Mouse (Mus musculus) CH12F3 (cell line): ENCODE results near the gene Zbtb40.

Experiments
- in situ Hi-C: fragments of 300-500 bp; cut with MboI; formaldehyde crosslinking; loops from 2 replicates; pipeline ENCODE4 v1.14.3; 2020; ENCODE audit warnings: low sequenced_read_pairs

Zbtb40 gene

DNA sequence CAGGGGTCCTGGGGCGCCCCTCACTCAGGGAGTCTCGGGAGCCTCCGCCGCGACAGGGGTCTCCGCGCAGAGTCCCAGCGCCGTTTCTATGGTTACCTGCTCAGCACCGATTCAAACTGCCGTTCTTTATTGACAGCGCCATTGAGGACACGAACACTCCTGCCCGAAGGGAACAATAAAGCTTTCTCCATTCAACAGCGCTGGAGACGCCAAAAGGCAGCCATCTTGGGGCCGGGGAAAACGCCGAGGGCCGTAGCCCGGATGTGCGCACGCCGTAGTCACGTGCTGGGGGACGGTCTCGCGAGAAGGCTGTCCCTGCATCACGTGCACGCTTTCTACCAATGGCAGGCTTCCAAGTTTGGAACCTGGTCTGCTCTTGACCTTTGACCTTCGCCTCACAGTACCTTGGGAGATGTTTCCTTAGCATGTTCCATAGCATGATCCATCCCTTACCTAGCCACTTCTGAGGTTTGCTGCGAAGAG lies at the start of gene Zbtb40:
TSS of gene Zbtb40 (minus strand) at position 252 of the 483 bp plus-strand sequence.
- in situ Hi-C loops: no loop called here

DNA sequence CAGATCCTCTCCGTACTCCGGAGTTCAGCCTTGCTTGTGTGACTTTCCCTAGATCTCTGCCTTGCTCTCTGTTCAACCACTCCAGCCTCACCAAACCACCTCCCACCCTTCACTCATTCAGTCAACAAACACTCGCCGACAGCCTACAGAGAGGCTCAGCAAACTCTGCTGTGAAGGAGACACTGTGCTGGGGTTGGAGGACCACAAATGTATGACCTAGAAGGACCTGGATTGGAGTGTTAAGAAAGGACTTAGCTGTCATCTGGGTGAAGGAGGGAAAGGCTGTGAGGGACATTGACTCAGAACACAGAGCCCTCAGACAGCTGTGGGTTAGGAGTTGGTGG lies 49.4 kb upstream of the Zbtb40 start:
- in situ Hi-C loops: loop anchor here (25.0 kb wide), 1 partner anchor 314 kb away; the partner anchor contains the start of gene Cela3a

DNA sequence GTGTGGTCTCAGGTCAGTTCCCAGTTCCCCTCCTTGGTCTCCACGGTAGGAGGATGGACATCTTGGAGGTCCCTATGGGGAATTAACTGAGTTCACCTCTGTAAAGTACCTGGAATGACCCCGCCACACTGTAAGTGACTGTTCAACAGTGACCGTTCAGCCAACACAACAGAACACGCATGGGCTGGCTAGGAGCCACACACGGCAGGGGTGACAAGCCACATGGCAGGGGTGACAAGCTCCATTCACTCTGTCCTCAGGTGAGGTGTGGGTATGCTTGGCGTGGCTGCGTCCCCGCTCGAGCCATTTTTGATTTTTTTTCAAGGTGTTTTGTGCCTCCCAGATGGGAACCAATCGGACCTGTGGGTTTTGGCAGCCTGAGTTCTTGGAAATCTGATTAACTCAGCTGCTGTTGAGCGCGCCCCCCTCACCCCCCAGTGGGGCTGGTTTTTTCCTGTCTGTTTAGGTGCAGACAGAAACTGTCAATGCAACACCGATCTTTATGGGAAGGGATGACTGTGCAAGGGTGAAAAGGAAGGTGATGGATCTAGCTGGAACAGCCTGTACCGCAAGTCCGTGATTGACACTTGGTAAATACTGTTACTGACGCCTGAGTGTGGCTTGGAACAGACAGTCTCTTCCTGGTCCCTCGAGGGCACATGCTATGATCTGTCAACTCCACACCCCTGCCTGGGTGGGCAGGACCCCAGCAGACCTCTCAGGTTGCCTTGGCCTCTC lies 48.8 kb upstream of the Zbtb40 start:
- in situ Hi-C loops: loop anchor here (25.0 kb wide), 1 partner anchor 315 kb away; the partner anchor contains the start of gene Cela3a

DNA sequence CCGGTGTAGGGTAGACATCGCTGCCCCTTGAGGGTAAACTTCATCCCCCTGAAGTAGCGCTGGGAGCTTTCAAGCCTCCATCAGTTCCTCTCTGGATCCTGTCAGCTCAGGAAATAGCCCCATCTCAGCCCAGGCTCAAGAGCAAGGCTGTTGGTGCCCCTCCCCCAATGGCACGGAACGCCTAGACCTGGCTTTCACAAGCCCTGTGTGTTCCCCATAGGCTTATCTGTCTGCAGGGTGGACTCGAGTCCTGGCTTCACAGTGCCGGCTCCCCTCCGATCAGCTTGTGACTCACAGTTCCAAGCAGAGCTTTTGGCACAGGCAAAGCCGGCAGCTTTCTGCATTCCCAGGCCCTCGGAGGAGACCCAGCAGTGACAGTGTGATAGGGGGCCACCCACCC lies 47.8 kb upstream of the Zbtb40 start:
- in situ Hi-C loops: loop anchor here (25.0 kb wide), 1 partner anchor 316 kb away; the partner anchor contains the start of gene Cela3a

DNA sequence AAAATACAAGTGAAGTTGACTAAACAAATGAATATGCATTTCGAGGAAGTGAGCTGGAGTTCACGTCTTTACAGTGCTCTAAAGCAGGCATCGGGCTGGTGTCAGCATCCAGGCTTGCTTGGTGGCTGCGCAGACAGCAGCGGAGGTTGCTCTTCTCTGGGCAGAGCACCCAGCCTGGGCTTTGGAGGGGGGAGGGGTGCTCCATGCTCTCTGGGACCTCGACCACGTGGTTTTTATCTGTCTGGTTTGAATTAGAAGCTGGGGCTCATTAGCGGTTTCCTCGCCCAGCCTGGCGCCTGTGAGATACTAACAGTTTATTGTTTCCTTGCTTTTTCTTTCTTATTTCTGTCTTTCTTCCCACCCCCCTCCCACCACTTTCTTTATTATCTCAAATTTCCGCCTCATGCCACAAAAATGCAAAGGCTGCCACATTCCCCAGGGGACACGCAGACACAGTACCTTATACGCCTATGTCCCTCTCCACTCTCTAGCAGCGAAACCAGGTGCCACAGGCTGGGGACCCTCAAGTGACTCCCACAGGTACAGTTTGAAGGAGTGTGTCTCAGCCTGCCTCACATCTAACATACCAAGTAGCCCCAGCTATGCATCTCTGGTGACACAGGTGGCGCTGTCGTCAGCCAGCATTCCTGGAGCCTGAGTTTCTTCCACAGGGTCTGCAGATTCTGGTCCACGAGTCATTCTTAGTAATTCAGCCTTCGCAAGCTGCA lies 36.6 kb upstream of the Zbtb40 start:
- in situ Hi-C loops: loop anchor here (25.0 kb wide), 1 partner anchor 327 kb away; the partner anchor contains the start of gene Cela3a

DNA sequence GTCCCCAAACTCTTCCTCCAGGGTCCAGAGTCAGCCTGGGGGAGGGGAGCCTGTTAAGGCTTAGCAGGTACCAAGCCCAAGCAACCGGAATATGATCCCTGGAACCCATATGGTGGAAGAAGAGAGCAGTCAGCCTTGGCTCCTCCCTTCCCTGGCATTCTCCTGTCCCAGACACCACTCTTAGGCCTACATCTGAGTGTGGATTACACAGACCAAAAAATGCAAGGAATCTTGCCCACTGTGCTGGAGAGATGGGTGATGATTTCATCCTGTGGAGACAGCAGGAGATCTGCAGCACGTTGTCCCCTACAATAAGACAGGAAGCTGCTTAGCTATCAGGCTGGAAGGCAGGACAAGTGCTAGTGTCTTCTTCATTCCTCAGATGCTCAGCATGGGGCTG lies 34.3 kb upstream of the Zbtb40 start:
- in situ Hi-C loops: loop anchor here (25.0 kb wide), 1 partner anchor 329 kb away; the partner anchor contains the start of gene Cela3a

DNA sequence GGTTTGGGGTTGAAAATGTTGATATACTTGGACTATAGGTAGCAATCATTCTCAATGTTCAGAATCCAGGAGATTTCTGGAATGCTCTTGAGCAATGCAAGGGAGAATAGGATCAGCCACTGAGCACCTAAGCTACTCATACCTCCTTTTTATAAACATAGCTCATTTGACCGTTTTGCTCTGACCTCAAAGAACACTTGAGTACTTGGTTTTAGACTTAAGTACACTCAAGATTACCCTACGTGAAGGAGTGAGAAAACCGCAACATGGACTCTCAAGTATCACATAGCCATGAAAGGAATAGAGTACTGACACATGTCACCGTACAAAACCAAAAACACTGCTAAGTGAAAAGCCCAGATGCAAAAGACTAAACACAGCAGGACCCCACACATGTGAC lies 32.8 kb upstream of the Zbtb40 start:
- in situ Hi-C loops: loop anchor here (25.0 kb wide), 1 partner anchor 331 kb away; the partner anchor contains the start of gene Cela3a

DNA sequence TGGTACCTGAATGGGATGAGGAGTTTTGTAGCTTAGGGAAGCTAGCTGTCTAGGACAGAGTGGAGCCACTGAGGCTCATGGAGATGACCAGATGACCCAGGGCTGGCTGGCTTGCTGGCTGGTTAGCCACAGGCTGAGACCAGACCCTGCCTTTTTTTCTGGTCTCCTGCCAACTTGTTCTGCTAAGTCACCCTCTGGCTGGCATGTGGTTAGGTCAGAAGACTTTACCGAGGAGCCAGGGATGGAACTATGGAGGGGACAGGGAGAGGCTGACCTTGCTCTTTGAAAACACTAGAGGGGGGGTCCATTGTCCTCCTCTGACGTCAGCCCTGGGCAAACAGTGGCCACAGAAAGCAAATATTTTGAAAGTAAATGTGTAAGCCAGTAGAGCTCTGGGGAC lies 28.6 kb upstream of the Zbtb40 start:
- in situ Hi-C loops: loop anchor here (5.0 to 25.0 kb wide), 3 partner anchors 182 to 335 kb away; partner anchors contain the start of genes C1qa, C1qc and Cela3a

DNA sequence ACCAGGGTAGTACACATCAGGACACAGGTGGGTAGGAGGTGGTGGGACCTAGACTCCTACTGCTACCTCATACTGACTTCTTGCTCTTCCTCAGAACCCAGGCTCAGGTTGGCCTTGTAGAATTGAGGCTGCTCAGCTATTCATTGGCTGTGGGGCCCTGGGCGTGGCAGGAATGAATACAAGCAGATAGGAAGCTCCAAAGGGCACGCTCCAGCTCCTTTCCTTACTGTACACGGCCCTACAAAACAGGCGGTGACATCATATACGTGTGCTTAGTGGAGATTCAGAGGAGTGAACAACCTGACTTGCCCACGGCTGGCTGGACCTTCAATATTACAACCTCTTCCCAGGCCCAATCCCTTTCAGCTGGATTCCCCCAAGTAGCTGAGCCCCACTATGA lies 22.6 kb upstream of the Zbtb40 start:
- in situ Hi-C loops: loop anchor here (10.0 kb wide), 1 partner anchor 176 kb away; the partner anchor contains the start of genes C1qa and C1qc

DNA sequence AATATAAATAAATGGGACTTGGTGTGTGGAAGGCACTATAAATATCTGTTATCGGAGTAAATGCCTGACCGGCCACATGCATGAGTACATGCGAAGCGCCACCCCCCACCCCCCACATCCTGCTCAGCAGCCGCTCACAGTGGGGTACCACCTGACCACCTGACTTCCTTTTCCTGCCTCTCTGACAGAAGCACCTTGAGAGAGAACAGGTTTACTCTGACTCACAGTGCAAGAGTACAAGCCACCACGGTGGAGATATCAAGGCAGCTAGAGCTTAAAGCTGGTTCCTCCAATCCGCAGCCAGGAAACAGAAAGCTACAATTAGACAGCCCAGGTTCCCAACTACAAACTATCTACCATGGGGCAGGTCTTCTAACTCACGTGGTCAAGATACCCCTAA lies 19.9 kb upstream of the Zbtb40 start:
- in situ Hi-C loops: no loop called here

DNA sequence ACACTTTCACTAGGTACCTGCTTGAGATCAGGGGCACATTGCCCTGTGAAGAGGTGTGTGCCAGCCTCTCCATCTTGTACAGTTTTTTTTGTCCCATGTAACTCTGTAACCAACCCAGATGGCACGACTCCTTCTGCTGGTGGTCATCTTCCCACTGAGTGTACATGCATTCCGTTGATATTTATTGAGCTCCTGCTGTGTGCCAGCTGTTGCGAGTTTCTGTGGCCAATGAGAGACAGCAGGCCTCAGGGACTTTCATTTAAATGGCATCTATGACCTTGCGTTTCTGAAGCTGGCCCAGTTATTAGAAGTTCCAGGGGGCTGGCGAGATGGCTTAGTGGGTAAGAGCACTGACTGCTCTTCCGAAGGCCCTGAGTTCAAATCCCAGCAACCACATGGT lies 17.2 kb upstream of the Zbtb40 start:
- in situ Hi-C loops: no loop called here

DNA sequence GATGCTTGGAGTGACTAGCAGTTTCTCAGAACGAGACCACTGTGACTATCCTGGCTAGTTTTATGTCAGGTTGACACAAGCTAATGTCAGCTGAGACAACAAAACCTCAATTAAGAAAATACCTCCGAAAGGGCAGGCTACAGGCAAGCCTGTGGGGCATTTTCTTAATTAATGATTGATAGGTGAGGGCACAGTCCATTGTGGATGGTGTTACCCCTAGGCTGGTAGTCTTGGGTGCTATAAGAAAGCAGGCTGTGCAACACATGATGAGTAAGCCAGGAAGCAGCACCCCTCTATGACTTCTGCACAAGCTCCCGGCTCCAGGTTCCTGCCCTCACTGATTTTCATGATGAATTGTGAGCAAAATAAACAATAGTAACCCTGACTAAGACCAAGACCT lies 6.3 kb upstream of the Zbtb40 start:
- in situ Hi-C loops: no loop called here

DNA sequence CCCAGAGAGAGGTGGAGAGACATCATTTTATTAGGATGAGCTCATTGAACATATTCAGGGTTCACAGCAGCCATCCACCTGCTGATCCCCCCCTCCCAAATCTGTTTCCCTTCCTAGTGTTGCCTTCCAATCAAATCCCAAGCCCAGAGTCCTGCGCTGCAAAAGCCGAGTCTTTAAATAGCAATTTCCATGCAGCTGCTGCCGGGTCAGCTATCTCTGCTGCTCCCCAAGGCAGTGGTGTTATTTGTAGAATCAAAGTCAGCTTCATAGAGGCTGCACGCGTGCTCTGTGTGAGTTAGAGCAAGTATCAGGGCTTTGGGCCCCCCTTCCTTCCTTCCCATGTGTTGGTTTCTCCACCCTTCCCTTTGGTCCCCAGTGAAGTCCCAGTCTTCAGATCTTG lies 5.2 kb upstream of the Zbtb40 start:
- in situ Hi-C loops: no loop called here

DNA sequence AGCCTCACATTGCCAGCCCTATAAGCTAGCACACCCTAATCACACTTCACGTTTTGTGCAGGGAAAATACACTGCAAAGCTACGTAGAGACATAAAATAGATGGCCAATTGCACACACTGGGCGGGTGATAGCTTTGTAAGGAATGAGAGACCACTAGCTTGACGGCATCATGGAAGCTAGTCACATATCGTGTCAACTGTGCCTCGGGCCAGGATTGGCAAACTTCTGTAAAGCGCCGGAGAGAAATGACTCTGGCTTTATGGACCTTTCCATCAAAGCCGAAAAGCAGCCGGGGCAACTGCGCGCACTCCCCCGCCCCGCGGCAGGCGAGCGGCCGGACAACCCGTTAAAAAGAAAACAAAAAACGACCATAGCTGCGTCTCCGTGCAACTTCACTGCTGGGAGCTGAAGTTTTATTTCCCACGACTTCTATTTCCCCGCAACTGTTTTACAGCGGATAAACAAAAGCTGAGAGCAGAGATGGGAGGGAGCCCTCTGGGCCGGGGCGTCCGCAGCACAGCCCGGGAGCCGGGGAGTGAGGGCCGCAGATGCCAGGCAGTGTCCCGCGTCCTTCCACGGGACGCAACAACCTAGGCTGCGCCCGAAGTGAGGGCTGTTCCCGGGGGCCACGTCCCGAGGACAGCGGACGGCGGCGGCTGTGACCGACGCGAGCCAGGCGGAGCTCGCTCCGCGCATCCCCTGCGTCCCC lies 606 bp downstream of the Zbtb40 start:
- in situ Hi-C loops: no loop called here

DNA sequence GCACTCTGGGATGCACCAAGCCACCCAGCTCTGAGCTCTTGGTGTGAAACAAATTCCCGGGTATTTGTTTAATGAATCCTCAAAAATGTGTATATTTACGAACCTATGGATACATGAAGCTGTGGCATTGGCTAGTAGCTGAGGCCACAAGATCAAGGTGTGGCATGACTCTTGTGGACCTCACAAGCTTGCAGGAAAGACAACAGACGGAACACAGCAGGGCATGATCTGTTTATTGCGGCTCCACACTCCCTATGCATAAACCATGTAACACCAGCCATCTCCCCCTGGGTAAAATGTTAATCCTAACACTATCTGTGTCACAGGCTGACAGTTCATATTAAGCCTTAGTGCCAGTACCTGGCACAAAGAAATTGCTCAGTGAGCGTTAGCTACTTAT lies 2.5 kb downstream of the Zbtb40 start:
- in situ Hi-C loops: no loop called here

DNA sequence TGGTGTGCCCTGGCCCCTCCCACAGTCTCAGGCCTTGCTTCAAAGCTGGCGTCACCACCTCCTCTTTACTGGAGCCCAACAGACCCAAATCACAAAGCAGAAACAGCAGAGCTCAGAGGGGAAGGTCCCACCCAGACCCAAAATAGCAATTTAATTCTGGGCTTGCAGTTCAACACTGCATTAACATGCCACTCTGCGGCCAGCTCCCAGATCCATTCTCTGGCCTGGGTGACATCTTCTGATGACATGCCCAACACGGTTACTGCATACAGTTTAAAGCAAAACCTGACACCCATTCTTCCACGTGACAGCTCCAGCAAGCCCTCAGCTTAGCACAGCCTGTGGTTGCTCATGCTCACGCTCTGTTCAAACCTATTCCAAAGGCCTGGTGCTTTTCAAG lies 4.1 kb downstream of the Zbtb40 start:
- in situ Hi-C loops: no loop called here

DNA sequence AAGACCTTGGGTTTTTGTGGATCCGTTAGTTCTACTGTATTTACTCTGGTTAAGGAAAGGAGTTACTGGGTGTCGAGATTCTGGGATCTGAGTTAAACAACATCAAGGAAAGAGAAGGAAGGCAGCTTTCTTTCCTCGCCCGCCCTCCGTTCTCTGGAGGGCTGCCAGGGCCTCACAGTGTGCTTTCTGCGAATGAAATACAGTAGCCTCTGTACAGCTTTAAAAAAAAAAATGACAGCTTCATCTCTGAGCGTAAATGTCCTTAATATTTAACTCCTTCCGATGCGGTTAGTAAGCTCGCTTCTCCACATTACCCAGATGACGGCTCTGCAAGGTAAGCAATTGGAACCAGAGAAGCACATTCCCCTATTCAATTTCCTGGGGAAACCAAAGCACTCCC lies 4.8 kb downstream of the Zbtb40 start:
- in situ Hi-C loops: no loop called here

DNA sequence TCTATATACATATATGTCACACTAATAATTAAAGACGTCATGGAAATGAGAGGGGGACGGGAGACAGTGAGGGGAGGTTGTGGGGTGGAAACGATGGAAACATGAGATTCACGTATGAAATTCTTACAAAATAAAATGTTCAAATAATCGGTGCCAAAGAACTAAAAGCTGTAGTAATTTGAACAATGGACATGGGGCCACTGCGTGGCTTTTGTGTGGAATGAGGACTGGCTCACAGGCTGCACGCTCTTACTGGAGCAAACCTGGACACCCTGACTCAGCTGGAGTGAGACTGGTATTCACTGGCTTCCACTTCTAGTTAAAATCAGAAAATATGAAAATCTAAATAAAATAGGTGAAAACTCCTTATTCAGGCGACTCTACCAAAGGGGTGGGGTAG lies 6.6 kb downstream of the Zbtb40 start:
- in situ Hi-C loops: no loop called here

DNA sequence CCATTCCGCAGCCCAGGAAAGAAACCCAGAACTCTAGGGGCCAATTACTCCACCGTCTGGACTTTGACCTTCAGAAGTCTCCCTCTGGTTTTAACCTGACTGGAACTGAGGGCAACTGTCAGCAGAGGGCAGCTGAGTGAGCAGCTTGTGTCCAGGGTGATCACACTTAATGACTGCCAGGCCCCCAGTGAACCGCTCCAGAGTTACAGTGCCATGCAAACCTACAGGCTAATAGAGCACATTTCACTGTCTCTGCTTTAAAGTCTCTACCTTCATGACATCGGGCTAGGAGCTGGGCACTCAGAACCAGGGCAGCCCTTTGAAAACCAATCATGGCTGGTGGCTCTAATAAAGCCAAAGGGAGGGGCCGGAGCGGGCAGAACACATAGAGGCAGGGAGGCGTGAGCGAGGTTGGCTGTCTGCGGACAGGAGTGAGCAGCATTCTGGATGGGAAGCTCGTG lies 7.4 kb downstream of the Zbtb40 start:
- in situ Hi-C loops: no loop called here

DNA sequence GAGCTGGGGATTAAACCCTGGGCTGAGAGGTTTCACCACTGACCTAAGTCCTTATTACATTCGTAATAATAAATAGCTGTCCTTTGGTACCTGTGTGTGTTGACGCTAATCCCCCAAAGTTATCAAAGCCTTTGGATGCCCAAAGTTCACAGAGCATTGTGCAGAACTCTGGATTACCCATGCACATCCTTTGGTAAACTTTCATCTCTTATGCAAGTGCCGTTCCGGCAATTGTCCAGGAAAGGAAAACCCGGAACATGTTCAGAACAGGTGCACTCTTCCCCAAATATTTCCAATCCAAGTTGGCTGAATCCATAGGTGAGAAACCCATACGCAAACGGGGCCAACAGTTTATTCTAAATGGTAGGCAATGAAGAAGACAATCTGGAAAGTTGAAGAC lies 9.2 kb downstream of the Zbtb40 start:
- in situ Hi-C loops: no loop called here

DNA sequence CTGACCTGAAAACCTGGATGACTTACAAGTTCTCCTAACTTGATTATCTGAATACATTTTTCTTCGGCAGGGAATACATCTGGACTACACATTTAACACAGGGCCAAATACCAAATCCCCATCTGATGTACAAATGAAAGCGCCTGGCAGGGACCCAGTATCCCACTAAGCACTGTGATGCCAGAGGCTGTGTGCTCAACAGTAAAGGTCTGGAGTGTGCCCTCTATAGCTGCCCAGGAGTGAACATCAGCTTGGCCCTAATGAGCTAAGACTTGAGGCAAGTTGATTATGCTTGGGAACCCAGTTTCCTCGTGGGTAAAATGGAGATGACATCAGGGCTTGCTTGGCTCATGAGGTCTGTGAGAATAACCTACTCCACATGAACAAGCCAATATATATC lies 10.1 kb downstream of the Zbtb40 start:
- in situ Hi-C loops: no loop called here
